Mouse (Mus musculus): ENCODE data around the gene Upk3b. TPM values are rescaled to one million over a fixed set of nuclear protein-coding genes. Genes with fewer than 3 reads are reported as not detected.

Upk3b gene
- polyA plus RNA-seq, 1 experiment from 2014 or later: 4.7 TPM

GRCm38 (mm10) chr5:136049926-136050325 is 11.6 kb downstream of the Upk3b start:
- TF ChIP-seq EP300 (IDR thresholded peaks at IDR 0.05; ENCODE audit: low read depth) (no peak), CTCF (IDR thresholded peaks at IDR 0.05; ENCODE audit: low read depth) (no peak)
- H3K9ac ChIP-seq (replicated peaks): no peak overlapping the region
- H3K4me2 ChIP-seq (ENCODE audit: low read depth, low read length): no peak overlapping the region
- DNase-seq (no peak), ATAC-seq (no peak)
- H3K27me3 ChIP-seq (ENCODE audit: insufficient read depth, low read length): no peaks in the 10 kb centered on the region
- H3K9me3 ChIP-seq (ENCODE audit: low read length): no peaks in the 10 kb centered on the region
- no peaks in the 10 kb centered on the region for H3K36me3 ChIP-seq (replicated peaks; ENCODE audit: insufficient read depth, low read length)
- H3K27ac ChIP-seq (ENCODE audit: low read depth): no peak overlapping the region
- H3K4me3 ChIP-seq (ENCODE audit: low read depth, low read length): no peak overlapping the region
- 61% methylated on average over 6 of the region's 6 CpGs for WGBS (ENCODE audit: insufficient replicate concordance)
- no peaks in the 10 kb centered on the region for H3K4me1 ChIP-seq (ENCODE audit: insufficient read depth)

GRCm38 (mm10) chr5:136051231-136052085 is 13.2 kb downstream of the Upk3b start:
- no peaks in the 10 kb centered on the region for H3K36me3 ChIP-seq (replicated peaks; ENCODE audit: insufficient read depth, low read length)
- no peak overlapping the region for H3K9ac ChIP-seq (replicated peaks)
- TF ChIP-seq CTCF (IDR thresholded peaks at IDR 0.05; ENCODE audit: low read depth) (no peak), EP300 (IDR thresholded peaks at IDR 0.05; ENCODE audit: low read depth) (no peak)
- no peak overlapping the region for H3K27ac ChIP-seq (ENCODE audit: low read depth)
- ATAC-seq (no peak), DNase-seq (no peak)
- WGBS (ENCODE audit: insufficient replicate concordance): 31% methylated on average over 10 of the region's 10 CpGs
- H3K4me2 ChIP-seq (ENCODE audit: low read depth, low read length): no peak overlapping the region
- H3K27me3 ChIP-seq (ENCODE audit: insufficient read depth, low read length): no peaks in the 10 kb centered on the region
- no peaks in the 10 kb centered on the region for H3K4me1 ChIP-seq (ENCODE audit: insufficient read depth)
- no peak overlapping the region for H3K4me3 ChIP-seq (ENCODE audit: low read depth, low read length)
- H3K9me3 ChIP-seq (ENCODE audit: low read length): no peaks in the 10 kb centered on the region

GRCm38 (mm10) chr5:136052861-136053655 is 14.8 kb downstream of the Upk3b start:
- H3K9ac ChIP-seq (replicated peaks): no peak overlapping the region
- H3K4me2 ChIP-seq (ENCODE audit: low read depth, low read length): no peak overlapping the region
- 64% methylated on average over 8 of the region's 8 CpGs for WGBS (ENCODE audit: insufficient replicate concordance)
- H3K4me3 ChIP-seq (ENCODE audit: low read depth, low read length): no peak overlapping the region
- H3K27ac ChIP-seq (ENCODE audit: low read depth): no peak overlapping the region
- DNase-seq: no peak
- ATAC-seq: no peak
- no peaks in the 10 kb centered on the region for H3K36me3 ChIP-seq (replicated peaks; ENCODE audit: insufficient read depth, low read length)
- no peaks in the 10 kb centered on the region for H3K9me3 ChIP-seq (ENCODE audit: low read length)
- TF ChIP-seq CTCF (IDR thresholded peaks at IDR 0.05; ENCODE audit: low read depth) (no peak), EP300 (IDR thresholded peaks at IDR 0.05; ENCODE audit: low read depth) (no peak)
- 0 out of 2 replicates have a peak, but pooled peaks cover 3% of the 10 kb centered on the region for H3K27me3 ChIP-seq (ENCODE audit: insufficient read depth, low read length)
- no peaks in the 10 kb centered on the region for H3K4me1 ChIP-seq (ENCODE audit: insufficient read depth)

- WGBS (ENCODE audit: insufficient replicate concordance): 82% methylated on average over 11 of the region's 11 CpGs
- no peak for TF ChIP-seq EP300 (IDR thresholded peaks at IDR 0.05; ENCODE audit: low read depth)
- TF ChIP-seq CTCF (IDR thresholded peaks at IDR 0.05; ENCODE audit: low read depth): no peak
- no peak for DNase-seq
- no peak within 1 kb of the TSS for H3K4me3 ChIP-seq (ENCODE audit: low read depth, low read length)
- no peaks in the 10 kb centered on the region for H3K36me3 ChIP-seq (replicated peaks; ENCODE audit: insufficient read depth, low read length)
- H3K4me2 ChIP-seq (ENCODE audit: low read depth, low read length): no peak within 1 kb of the TSS
- H3K27me3 ChIP-seq (ENCODE audit: insufficient read depth, low read length): 0 out of 2 replicates have a peak, but pooled peaks cover 3% of the 10 kb centered on the region
- ATAC-seq: no peak
- H3K27ac ChIP-seq (ENCODE audit: low read depth): no peak within 1 kb of the TSS
- no peaks in the 10 kb centered on the region for H3K9me3 ChIP-seq (ENCODE audit: low read length)
- H3K4me1 ChIP-seq (ENCODE audit: insufficient read depth): no peaks in the 10 kb centered on the region
- H3K9ac ChIP-seq (replicated peaks): no peak within 1 kb of the TSS
Observed at GRCm38 (mm10) chr5:136054301-136055077, 16.2 kb downstream of the Upk3b start, which contains the start of gene Upk3bl. Upk3bl (plus strand) TSS chr5:136054492.

- Histone ChIP-seq H3K4me3 (ENCODE audit: low read depth, low read length) (no peak overlapping the region), H3K27ac (ENCODE audit: low read depth) (no peak overlapping the region), H3K4me2 (ENCODE audit: low read depth, low read length) (no peak overlapping the region), H3K36me3 (replicated peaks; ENCODE audit: insufficient read depth, low read length) (no peaks in the 10 kb centered on the region), H3K9me3 (ENCODE audit: low read length) (no peaks in the 10 kb centered on the region), H3K4me1 (ENCODE audit: insufficient read depth) (no peaks in the 10 kb centered on the region), H3K9ac (replicated peaks) (no peak overlapping the region), H3K27me3 (ENCODE audit: insufficient read depth, low read length) (0 out of 2 replicates have a peak, but pooled peaks cover 3% of the 10 kb centered on the region)
- DNase-seq: no peak
- 46% methylated on average over 4 of the region's 4 CpGs for whole genome bisulfite sequencing (ENCODE audit: insufficient replicate concordance)
- TF ChIP-seq CTCF (IDR thresholded peaks at IDR 0.05; ENCODE audit: low read depth) (no peak), EP300 (IDR thresholded peaks at IDR 0.05; ENCODE audit: low read depth) (no peak)
- ATAC-seq: no peak
Observed at GRCm38 (mm10) chr5:136056062-136056461, 17.8 kb downstream of the Upk3b start.
